Mouse (Mus musculus) layer of hippocampus, adult 8-10 months (tissue): ENCODE measurements around the gene Scn1b. TPM values are rescaled to one million over a fixed set of nuclear protein-coding genes. Genes with fewer than 3 reads are reported as not detected.

ENCODE experiments used
- DNase-seq, 2 experiments: peaks; one replicate each; pipeline ENCODE4 v3.0.0; 2022; ENCODE audit warnings: low spot score in 2 of 2
- total RNA-seq, 4 experiments: library from RNA; stranded (reverse); gene quantifications; 2 replicates each; pipeline ENCODE4 v1.2.4; 2022

Scn1b gene
- total RNA-seq, 4 experiments from 2014 or later, result 572 to 623 (median 584) TPM

DNA sequence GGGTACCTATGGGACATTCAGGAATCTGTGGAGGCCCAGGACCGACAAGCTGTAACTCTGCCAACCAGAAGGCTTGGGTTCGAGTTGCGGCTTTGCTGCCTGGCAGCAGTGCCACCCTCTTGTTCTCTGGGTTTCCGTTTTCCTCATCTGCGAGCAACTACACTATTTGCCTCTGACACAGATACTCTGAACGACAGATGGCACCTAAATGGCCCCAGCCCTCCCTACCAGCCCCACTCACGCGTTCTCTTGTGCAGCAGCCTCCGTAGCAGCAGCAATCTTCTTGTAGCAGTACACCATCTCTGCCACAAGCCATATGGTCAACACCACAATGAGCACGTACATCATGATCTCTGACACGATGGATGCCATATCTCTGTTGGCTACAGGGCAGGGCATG is 9.3 kb downstream of the Scn1b start:
- peak; percentile 70 to 72 for DNase-seq

DNA sequence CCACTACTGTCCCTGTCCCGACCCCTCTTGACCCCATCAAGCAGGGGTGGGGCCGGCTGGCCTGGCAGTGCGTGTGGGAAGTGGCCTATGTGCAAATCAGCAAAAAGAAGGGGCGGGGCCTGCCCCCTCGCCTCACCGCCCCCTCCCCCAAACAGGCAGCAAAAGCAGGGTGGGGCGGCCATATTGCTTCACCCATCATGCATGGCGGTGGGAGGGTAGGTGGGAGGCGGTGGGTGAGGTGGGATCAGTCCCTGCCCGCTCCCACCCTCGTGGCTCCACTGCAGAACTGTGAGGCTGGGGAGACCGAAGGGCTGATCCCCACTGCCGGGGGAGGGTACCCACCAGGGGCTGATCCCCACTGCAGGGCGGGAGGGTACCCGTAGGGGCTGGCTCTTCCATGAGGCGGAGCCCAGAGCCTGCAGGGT is 10.1 kb downstream of the Scn1b start:
- no peak for DNase-seq

- DNase-seq, result no peak
Measured at GRCm38 (mm10) chr7:31115587-31116043, 11.2 kb downstream of the Scn1b start.

DNA sequence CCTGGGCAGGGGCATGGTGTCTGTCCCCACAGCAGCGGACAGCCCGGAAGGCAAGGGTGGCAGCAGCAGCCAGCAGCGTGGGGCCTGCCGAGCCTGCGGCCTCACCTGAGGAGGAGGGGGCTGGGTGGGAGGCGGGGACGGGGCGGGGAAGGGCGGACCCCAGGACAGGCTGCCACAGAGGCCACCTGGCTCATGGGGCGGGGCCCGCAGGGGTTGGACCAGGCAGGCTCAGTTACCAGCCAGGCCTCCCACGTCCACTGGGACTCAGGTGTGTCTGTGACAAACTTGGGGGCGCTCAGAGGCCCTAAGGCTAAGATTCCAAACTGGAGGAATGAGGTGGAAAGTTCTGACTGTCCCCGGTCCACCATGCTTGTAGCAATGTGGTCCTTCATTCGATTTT is 11.6 kb downstream of the Scn1b start, which contains the start of gene Hpn:
Hpn (minus strand) TSS at position 109 of the 400 bp plus-strand sequence.
- DNase-seq, result no peak

DNA sequence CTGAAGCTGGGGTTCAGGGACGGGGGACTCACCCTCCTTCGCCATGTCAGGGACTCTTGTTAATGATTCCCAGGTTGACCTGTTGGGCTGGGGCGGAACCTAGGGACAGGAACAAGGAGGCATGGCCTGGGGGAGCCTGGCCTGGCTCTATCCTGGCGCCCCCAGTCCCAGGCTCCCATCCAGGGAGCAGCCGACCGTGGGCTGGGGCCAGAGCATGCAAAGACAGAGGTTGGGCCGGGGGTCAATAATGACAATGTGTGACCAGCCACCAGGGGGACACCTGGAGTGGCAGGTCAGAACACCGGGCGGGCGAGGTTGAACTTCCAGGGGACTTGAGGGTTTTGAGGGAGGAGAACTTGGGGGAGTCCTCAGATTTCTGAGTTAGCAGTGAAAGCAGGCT is 12.2 kb downstream of the Scn1b start:
- no peak for DNase-seq

GRCm38 (mm10) chr7:31113800-31114199 is 13.0 kb downstream of the Scn1b start:
- DNase-seq, result no peak

GRCm38 (mm10) chr7:31112036-31112435 is 14.8 kb downstream of the Scn1b start:
- DNase-seq, result no peak

GRCm38 (mm10) chr7:31110861-31111385 is 15.9 kb downstream of the Scn1b start:
- DNase-seq, result no peak

GRCm38 (mm10) chr7:31109796-31110195 is 17.0 kb downstream of the Scn1b start:
- no peak for DNase-seq

GRCm38 (mm10) chr7:31109091-31109490 is 17.7 kb downstream of the Scn1b start:
- DNase-seq, result no peak

DNA sequence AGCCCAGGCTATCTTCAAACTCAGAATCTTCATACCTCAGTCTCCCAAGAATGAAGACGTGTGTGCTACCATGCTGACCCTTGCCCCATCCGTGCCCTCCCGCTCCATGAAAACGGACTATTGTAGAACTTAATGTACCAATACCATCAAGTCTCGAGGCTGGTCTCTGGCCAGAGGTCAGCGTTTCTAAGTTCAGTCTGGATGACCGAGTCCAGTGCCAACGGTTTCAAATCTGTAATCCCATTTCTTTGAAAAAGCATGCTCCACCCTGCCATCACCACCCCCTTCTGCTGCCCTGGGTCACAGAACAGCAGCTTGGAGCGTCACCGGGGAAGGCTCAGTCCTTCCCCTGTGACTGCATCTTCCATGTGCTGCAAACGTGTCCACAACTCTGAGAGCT is 19.0 kb downstream of the Scn1b start:
- DNase-seq, result no peak

- no peak for DNase-seq
Measured at GRCm38 (mm10) chr7:31106166-31106565, 20.6 kb downstream of the Scn1b start.

DNA sequence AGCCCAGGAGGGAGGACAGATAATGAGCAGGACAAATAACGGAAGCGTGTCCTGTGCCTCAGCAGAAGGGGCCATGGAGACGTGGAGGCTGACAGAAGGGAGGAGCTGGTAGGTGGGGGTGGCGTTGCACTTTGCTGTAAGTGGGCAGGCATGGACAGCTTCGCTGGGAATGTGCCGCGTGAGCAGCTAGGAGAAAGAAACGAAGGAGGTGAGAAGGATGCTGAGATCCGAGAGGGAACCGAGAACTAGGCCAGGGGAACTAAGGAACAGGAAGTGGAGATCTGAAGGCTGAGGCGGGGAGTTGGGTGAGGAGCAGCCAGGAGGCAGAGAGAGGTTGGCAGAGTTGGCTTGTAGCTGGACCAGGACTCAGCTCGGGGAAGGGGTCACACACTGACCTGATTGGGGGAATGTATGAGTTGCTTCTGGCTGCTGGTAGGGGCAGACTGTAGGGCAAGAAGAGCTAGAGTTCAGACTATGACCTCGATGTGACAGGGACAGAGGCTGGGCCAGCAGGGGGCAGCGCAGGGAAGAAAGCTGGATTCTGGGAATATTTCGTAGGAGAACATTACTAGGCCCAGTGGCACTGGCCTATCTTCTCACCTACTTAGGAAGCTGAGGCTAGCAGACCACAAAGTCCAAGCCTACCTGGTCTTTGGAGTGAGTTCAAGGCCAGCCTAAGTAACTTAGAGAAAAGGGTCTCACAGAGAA is 21.6 kb downstream of the Scn1b start:
- DNase-seq, result no peak

GRCm38 (mm10) chr7:31100786-31101185 is 26.0 kb downstream of the Scn1b start:
- no peak for DNase-seq

GRCm38 (mm10) chr7:31099612-31099982 is 27.2 kb downstream of the Scn1b start:
- no peak for DNase-seq

GRCm38 (mm10) chr7:31098697-31099611 is 27.8 kb downstream of the Scn1b start:
- no peak for DNase-seq

DNA sequence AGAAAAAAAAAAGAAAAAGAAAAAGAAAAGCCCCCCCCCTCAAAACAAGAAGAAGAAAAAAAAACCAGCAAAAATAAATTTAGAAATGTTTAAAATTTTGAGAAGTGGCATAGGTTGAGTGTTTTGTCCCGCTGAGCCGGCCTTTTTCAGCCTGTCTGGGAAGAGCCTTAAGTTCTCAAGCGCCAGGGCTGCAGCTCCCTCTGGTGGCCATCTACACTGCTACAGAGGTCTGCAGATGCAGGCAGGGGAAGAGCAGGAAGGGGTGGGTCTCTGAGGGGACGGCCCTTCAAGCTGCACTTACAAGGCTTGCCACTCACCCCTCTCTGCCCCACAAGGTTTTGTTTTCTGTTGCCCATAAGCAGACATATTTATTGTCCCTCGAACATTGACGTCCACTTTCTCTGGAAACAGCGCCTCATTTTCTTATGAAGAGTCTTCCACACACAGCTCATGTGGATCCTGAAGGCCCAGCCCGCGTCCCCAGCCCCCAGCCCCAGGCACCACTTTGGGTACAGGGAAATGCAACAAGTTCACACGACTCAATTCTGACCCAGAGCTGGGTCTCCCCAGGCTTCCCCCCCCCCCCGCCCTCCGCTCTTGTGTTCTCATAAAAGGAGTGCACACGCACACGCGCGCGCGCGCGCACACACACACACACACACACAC is 29.1 kb downstream of the Scn1b start:
- DNase-seq, result peak; percentile 84 to 92

DNA sequence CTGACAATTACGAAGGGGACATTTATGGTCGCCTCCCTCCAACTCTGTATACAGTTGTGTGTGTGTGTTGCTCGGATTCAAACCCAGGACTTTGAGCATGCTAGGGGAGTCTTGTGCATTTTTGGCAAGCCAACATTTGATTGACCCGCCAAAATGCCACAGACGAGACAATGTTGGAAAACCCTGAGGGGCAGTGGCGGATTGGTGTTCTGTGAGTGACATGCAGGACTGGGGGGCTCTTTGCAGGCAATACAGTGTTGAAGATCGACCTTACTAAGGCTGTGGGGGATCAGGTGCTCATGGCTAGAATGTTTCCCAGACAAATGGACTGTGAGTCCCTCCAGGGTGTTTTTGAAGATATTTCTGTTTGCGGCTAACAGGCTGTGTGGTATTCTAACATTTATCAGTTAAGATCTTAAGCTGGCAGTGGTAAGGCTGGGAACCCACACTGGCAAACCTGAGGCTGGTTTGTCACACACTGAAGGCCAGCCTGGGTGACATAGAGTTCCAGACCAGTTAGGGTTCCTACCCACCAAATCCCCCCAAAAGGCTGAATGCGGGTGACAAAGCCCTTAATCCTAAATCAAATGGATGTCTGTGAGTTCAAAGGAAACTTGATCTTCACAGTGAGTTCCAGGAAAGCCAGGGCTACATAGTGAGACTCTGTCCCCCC is 29.8 kb downstream of the Scn1b start:
- no peak for DNase-seq

GRCm38 (mm10) chr7:31094774-31095501 is 31.9 kb downstream of the Scn1b start:
- no peak for DNase-seq

- no peak for DNase-seq
Measured at GRCm38 (mm10) chr7:31089721-31090120, 37.1 kb downstream of the Scn1b start.
